Comparison of ENCODE assay signal across 12 mouse cellular contexts in the genomic region with DNA sequence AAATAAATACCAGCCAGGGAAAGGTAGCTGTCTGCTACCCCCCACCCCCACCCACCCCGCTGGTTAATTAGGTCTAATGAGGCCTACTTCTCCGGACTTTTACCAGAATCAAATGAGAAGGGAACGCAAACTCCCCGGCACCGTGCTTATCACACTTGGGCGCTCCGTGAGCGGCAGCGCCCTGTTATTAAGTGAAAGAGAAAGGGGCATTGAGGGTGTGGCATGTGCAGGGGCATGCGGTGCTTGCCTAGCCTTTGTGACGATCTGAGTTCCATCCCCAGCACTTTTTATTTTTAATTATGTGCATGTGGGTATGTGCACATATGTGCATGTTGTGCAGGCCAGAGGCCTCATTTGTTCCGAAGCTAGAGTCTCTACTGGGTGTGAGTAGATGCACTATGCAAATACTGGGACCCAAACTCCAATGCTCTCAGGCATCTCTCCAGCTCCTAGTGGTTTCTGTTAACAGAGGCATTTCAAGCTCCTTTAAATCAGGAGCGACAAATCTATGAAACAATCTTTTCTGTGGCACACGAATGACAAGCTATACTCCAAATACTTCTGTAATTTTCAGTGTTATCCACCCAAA. TPM values are rescaled to one million over a fixed set of nuclear protein-coding genes. Genes with fewer than 3 reads are reported as not detected.
A peak's percentile ranks its signal among the peaks of the same experiment; 100 is the strongest.
DNase-seq lines count a peak whose midpoint lies in the region; ATAC-seq and TF ChIP-seq lines count a peak whose summit lies in the region.
"Had no signal": no experiment of that assay in that cellular context is flagged by ENCODE, and none has a peak within 500 bp of the region (broad histone marks: within the 10 kb centered on the region; RNA-seq: fewer than 3 reads in every experiment).

No protein-coding gene starts in this region.

- no peak for ATAC-seq in heart, embryonic 13.5 days (ENCODE audit: extremely low read depth, insufficient number of reproducible peaks, low FRiP score, low TSS enrichment)
- 0 out of 2 replicates have a peak, but pooled peaks have one; percentile 11 for ATAC-seq in neural tube, embryonic 13.5 days (ENCODE audit: low read depth)
- ATAC-seq in neural tube, embryonic 15.5 days (ENCODE audit: low FRiP score): no peak
- ATAC-seq in intestine, embryonic 16.5 days: peak; percentile 60
- ATAC-seq in stomach, postnatal 0 days (ENCODE audit: low FRiP score, low TSS enrichment): peak; percentile 49; the same call in 1 of the 2 replicates

- intact Hi-C loops in heart, postnatal 10 days (cut with DNase I): no loop called here

- H3K27me3 ChIP-seq in heart, embryonic 13.5 days (replicated peaks): no peaks in the 10 kb centered on the region
- H3K27me3 ChIP-seq in neural tube, embryonic 13.5 days: no peaks in the 10 kb centered on the region
- no peaks in the 10 kb centered on the region for H3K27me3 ChIP-seq in neural tube, embryonic 15.5 days (replicated peaks)
- H3K27me3 ChIP-seq in intestine, embryonic 16.5 days (replicated peaks; ENCODE audit: control insufficient read depth, insufficient read depth, low read length): no peaks in the 10 kb centered on the region
- H3K27me3 ChIP-seq in stomach, postnatal 0 days (ENCODE audit: control insufficient read depth, insufficient read depth, low read length): no peaks in the 10 kb centered on the region
- H3K27me3 ChIP-seq: hindbrain, embryonic 13.5 days; midbrain, embryonic 12.5 days had no signal

- 82% methylated on average over 14 of the region's 14 CpGs for WGBS in heart, embryonic 13.5 days
- 84% methylated on average over 14 of the region's 14 CpGs for WGBS in neural tube, embryonic 13.5 days
- 78% methylated on average over 14 of the region's 14 CpGs for WGBS in neural tube, embryonic 15.5 days
- 71% methylated on average over 14 of the region's 14 CpGs for WGBS in intestine, embryonic 16.5 days
- 70% methylated on average over 14 of the region's 14 CpGs for WGBS in stomach, postnatal 0 days

- 0 out of 2 replicates have a peak overlapping the region, but pooled peaks have one; percentile 33 for H3K4me2 ChIP-seq in heart, embryonic 13.5 days
- H3K4me2 ChIP-seq in neural tube, embryonic 13.5 days: no peak overlapping the region
- H3K4me2 ChIP-seq in neural tube, embryonic 15.5 days: no peak overlapping the region
- H3K4me2 ChIP-seq in intestine, embryonic 16.5 days (ENCODE audit: low read depth, low read length): no peak overlapping the region
- H3K4me2 ChIP-seq in stomach, postnatal 0 days (replicated peaks; ENCODE audit: low read depth): no peak overlapping the region
- H3K4me2 ChIP-seq: hindbrain, embryonic 13.5 days; midbrain, embryonic 12.5 days had no signal

- H3K9ac ChIP-seq in heart, embryonic 13.5 days: no peak overlapping the region
- no peak overlapping the region for H3K9ac ChIP-seq in neural tube, embryonic 13.5 days
- H3K9ac ChIP-seq in neural tube, embryonic 15.5 days (replicated peaks): no peak overlapping the region
- H3K9ac ChIP-seq in intestine, embryonic 16.5 days (ENCODE audit: low read depth, low read length): no peak overlapping the region
- H3K9ac ChIP-seq in stomach, postnatal 0 days (ENCODE audit: low read length): no peak overlapping the region
- H3K9ac ChIP-seq: hindbrain, embryonic 13.5 days; midbrain, embryonic 12.5 days had no signal

- peaks cover 18% of the 10 kb centered on the region for H3K4me1 ChIP-seq in heart, embryonic 13.5 days
- H3K4me1 ChIP-seq in neural tube, embryonic 13.5 days (replicated peaks): peaks cover 19% of the 10 kb centered on the region
- H3K4me1 ChIP-seq in neural tube, embryonic 15.5 days: peaks cover 21% of the 10 kb centered on the region
- H3K4me1 ChIP-seq in intestine, embryonic 16.5 days (ENCODE audit: control insufficient read depth, insufficient read depth, low read length): peaks cover 21% of the 10 kb centered on the region
- H3K4me1 ChIP-seq in stomach, postnatal 0 days (replicated peaks; ENCODE audit: control insufficient read depth, insufficient read depth): 0 out of 2 replicates have a peak, but pooled peaks cover 3% of the 10 kb centered on the region
- H3K4me1 ChIP-seq: midbrain, embryonic 12.5 days had no signal

- TF ChIP-seq CTCF in stomach, postnatal 0 days (IDR thresholded peaks at IDR 0.05; ENCODE audit: low read depth): no peak

- no peaks in the 10 kb centered on the region for H3K36me3 ChIP-seq in heart, embryonic 13.5 days
- no peaks in the 10 kb centered on the region for H3K36me3 ChIP-seq in neural tube, embryonic 13.5 days
- H3K36me3 ChIP-seq in neural tube, embryonic 15.5 days: no peaks in the 10 kb centered on the region
- H3K36me3 ChIP-seq in intestine, embryonic 16.5 days (ENCODE audit: control insufficient read depth, insufficient read depth, low read length): no peaks in the 10 kb centered on the region
- no peaks in the 10 kb centered on the region for H3K36me3 ChIP-seq in stomach, postnatal 0 days (ENCODE audit: control insufficient read depth, insufficient read depth, low read length)
- H3K36me3 ChIP-seq: heart, embryonic 10.5 days; hindbrain, embryonic 13.5 days; midbrain, embryonic 12.5 days had no signal

- no peak overlapping the region for H3K27ac ChIP-seq in heart, embryonic 13.5 days (replicated peaks)
- no peak overlapping the region for H3K27ac ChIP-seq in neural tube, embryonic 13.5 days (replicated peaks)
- no peak overlapping the region for H3K27ac ChIP-seq in neural tube, embryonic 15.5 days (replicated peaks)
- H3K27ac ChIP-seq in intestine, embryonic 16.5 days (ENCODE audit: low read length): no peak overlapping the region
- H3K27ac ChIP-seq in stomach, postnatal 0 days (replicated peaks): no peak overlapping the region
- H3K27ac ChIP-seq: midbrain, embryonic 12.5 days had no signal

- H3K9me3 ChIP-seq in heart, embryonic 13.5 days: no peaks in the 10 kb centered on the region; the same call in 1 of the 2 replicates
- H3K9me3 ChIP-seq in neural tube, embryonic 13.5 days: no peaks in the 10 kb centered on the region
- no peaks in the 10 kb centered on the region for H3K9me3 ChIP-seq in neural tube, embryonic 15.5 days (replicated peaks)
- H3K9me3 ChIP-seq in intestine, embryonic 16.5 days (ENCODE audit: control insufficient read depth, low read length): no peaks in the 10 kb centered on the region
- no peaks in the 10 kb centered on the region for H3K9me3 ChIP-seq in stomach, postnatal 0 days (ENCODE audit: control insufficient read depth, low read length)
- H3K9me3 ChIP-seq: hindbrain, embryonic 13.5 days had no signal

- no peak for DNase-seq in heart, postnatal 10 days
- peak; percentile 35 for DNase-seq in stomach, postnatal 0 days (ENCODE audit: low spot score)
- no peak for DNase-seq in gastrocnemius, adult 8-10 months (ENCODE audit: low spot score in 2 of 2)
- no peak for DNase-seq in gastrocnemius, adult 18-20 months (ENCODE audit: low spot score)
- DNase-seq: cerebellum, adult 8-10 months had no signal

- H3K4me3 ChIP-seq in heart, embryonic 13.5 days: no peak overlapping the region
- no peak overlapping the region for H3K4me3 ChIP-seq in neural tube, embryonic 13.5 days
- H3K4me3 ChIP-seq in neural tube, embryonic 15.5 days (replicated peaks): no peak overlapping the region
- no peak overlapping the region for H3K4me3 ChIP-seq in intestine, embryonic 16.5 days (ENCODE audit: low read length)
- no peak overlapping the region for H3K4me3 ChIP-seq in stomach, postnatal 0 days (ENCODE audit: low read depth, low read length)
- H3K4me3 ChIP-seq: heart, embryonic 10.5 days; hindbrain, embryonic 13.5 days; midbrain, embryonic 12.5 days had no signal

- no peak for TF ChIP-seq EP300 in stomach, postnatal 0 days (optimal IDR thresholded peaks at IDR 0.05)

RNA-seq across cellular contexts. Expression of gene Peli1, which starts 57.8 kb away (rescaled TPM):
- polyA plus RNA-seq in heart, embryonic 13.5 days (2015; fragmentation: Nextera tagmentation; extraction: Ambion mirVana): 21.1 and 21.6 TPM in 2 replicates
- total RNA-seq in heart, postnatal 10 days (2021): 10 to 100 TPM; 21.0 to 23.3 TPM
- 87.1 and 89.6 TPM in 2 replicates for polyA plus RNA-seq in neural tube, embryonic 13.5 days (2015; fragmentation: Nextera tagmentation; extraction: Ambion mirVana)
- polyA plus RNA-seq in neural tube, embryonic 15.5 days (2015; fragmentation: Nextera tagmentation; extraction: Ambion mirVana): 55.6 and 58.0 TPM in 2 replicates
- 25.7 and 25.8 TPM in 2 replicates for polyA plus RNA-seq in intestine, embryonic 16.5 days (2015; fragmentation: Nextera tagmentation; extraction: Ambion mirVana)
- polyA plus RNA-seq in stomach, postnatal 0 days (2015; fragmentation: Nextera tagmentation; extraction: Ambion mirVana): 23.8 and 25.3 TPM in 2 replicates
- 10 to 100 TPM; 10.1 to 12.5 (median 10.9) TPM for total RNA-seq in gastrocnemius, adult 8-10 months (2022)
- 10 to 100 TPM in 1 of 2 experiments, 1 to 10 TPM in 1; 8.5 to 13.4 TPM for total RNA-seq in gastrocnemius, adult 18-20 months (2021)

Comparison
In these comparisons a context has a peak if more than half of its experiments do, and no peak if none do; other contexts are left out.
1. ATAC-seq: peak in neural tube, embryonic 13.5 days (single experiment), intestine, embryonic 16.5 days (single experiment) and stomach, postnatal 0 days (single experiment); none in heart, embryonic 13.5 days (single experiment) and neural tube, embryonic 15.5 days (single experiment).